Mouse (Mus musculus): ENCODE measurements around the gene Mier1.

DNA sequence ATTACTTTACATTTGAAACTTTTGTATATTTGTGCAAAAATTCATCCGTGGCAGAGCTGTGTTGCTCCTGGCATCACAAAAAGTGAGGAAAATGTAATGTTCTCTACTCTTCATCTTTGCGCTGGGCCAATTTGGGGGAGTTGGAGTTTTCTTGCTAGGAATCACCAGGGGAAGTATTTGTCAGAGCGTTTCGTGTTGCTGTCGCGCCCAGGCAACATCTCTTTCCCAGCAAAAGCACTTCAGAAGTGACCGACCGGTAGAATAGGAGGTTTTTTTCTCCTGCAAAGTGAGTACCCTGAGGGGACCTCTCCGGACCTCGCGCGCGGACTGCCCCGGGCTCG lies 4.7 kb downstream of the Mier1 start:
- TF ChIP-seq POLR2A (IDR thresholded peaks at IDR 0.05; ENCODE audit: borderline replicate concordance, extremely low read depth, low read depth, low read length) (no peak), CTCF (IDR thresholded peaks at IDR 0.05; ENCODE audit: insufficient read depth, low read length) (no peak)
